Mouse (Mus musculus) ES-E14 (cell line): Measurements from ENCODE around the gene Vps33a. TPM values are rescaled to one million over a fixed set of nuclear protein-coding genes. Genes with fewer than 3 reads are reported as not detected.

Experiments used
- DNase-seq: peaks from one replicate; pipeline ENCODE4 v3.0.0-alpha.2; 2013; ENCODE audit warnings: low read depth, low spot score
- H3K27ac ChIP-seq: 2 replicates; pipeline ENCODE4 v1.5.1; 2012; ENCODE audit warnings: low read depth, mild to moderate bottlenecking, low read length, moderate library complexity, mixed read lengths; ENCODE audit not compliant: poor library complexity, insufficient read depth, severe bottlenecking
- H3K36me3 ChIP-seq: 2 replicates; pipeline ENCODE4 v1.6.1; 2012; ENCODE audit warnings: mild to moderate bottlenecking, low read length, moderate library complexity, mixed read lengths; ENCODE audit not compliant: control insufficient read depth, poor library complexity, insufficient read depth, severe bottlenecking
- H3K4me1 ChIP-seq, 2 experiments: fragments of 150-350 bp in 1 of 2; sonication (generic) in 1 of 2; 2 replicates each; pipeline ENCODE4 v1.6.1; 2012; ENCODE audit warnings: low read length in 2 of 2, mild to moderate bottlenecking in 1 of 2, mixed read lengths in 1 of 2; ENCODE audit not compliant: control insufficient read depth in 2 of 2, insufficient read depth in 2 of 2, poor library complexity in 1 of 2
- H3K4me3 ChIP-seq, 2 experiments: fragments of 150-350 bp in 1 of 2; sonication (generic) in 1 of 2; 2 replicates each; pipeline ENCODE4 v1.5.1; 2012; ENCODE audit warnings: low read length in 2 of 2, low read depth in 1 of 2, mild to moderate bottlenecking in 1 of 2, mixed read lengths in 1 of 2; ENCODE audit not compliant: insufficient read depth in 1 of 2, poor library complexity in 1 of 2, severe bottlenecking in 1 of 2
- H3K9ac ChIP-seq: 2 replicates; pipeline ENCODE4 v1.6.1; 2012; ENCODE audit warnings: low read depth, mild to moderate bottlenecking, low read length, mixed read lengths; ENCODE audit not compliant: poor library complexity, insufficient read depth, severe bottlenecking
- H3K9me3 ChIP-seq: fragments of 150-350 bp; sonication (generic); 2 replicates; pipeline ENCODE4 v1.6.1; 2012; ENCODE audit warnings: low read depth, mild to moderate bottlenecking, low read length; ENCODE audit not compliant: control insufficient read depth, insufficient read depth
- CHD2 ChIP-seq: IDR thresholded peaks from 2 replicates; pipeline ENCODE4 v1.6.1; 2014; ENCODE audit warnings: mild to moderate bottlenecking, low read depth, low read length, inconsistent platforms
- HCFC1 ChIP-seq: IDR thresholded peaks from 2 replicates; pipeline ENCODE4 v1.6.1; 2012; ENCODE audit warnings: low read length, inconsistent platforms, borderline replicate concordance; ENCODE audit not compliant: insufficient read depth
- MAFK ChIP-seq: IDR thresholded peaks from 2 replicates; pipeline ENCODE4 v1.6.1; 2014; ENCODE audit warnings: mild to moderate bottlenecking, low read depth, low read length, inconsistent platforms; ENCODE audit not compliant: insufficient read depth
- ZC3H11A ChIP-seq: IDR thresholded peaks from 2 replicates; pipeline ENCODE4 v1.6.1; 2012; ENCODE audit warnings: low read depth, mild to moderate bottlenecking, inconsistent platforms, low read length, borderline replicate concordance
- ZNF384 ChIP-seq: IDR thresholded peaks from 2 replicates; pipeline ENCODE4 v1.6.1; 2012; ENCODE audit warnings: low read depth, low read length, inconsistent platforms
- in situ Hi-C, 2 experiments: fragments of 600-800 bp; cut with MboI; formaldehyde crosslinking; loops; one replicate each; pipeline ENCODE4 v1.15.1; 2025; ENCODE audit warnings: low sequenced_read_pairs in 2 of 2, inconsistent platforms in 1 of 2; ENCODE audit not compliant: unreplicated experiment in 2 of 2
- total RNA-seq: library from RNA; depleted of rRNA; stranded (reverse); fragments of 300-350 nt; gene quantifications from 2 replicates; pipeline ENCODE4 v1.2.3, GENCODE M21; 2012

Vps33a gene
- total RNA-seq, 1 experiment, result 23.0 TPM

GRCm38 (mm10) chr5:123609843-123610242 is 37.0 kb upstream of the Vps33a start:
- H3K9ac ChIP-seq, result no peak overlapping the region
- DNase-seq, result peak; percentile 75
- in situ Hi-C loops, result loop anchor here in 1 of 2 experiments (10.0 kb wide), 1 partner anchor 165 kb away; no protein-coding TSS in a partner anchor
- H3K4me3 ChIP-seq, result no peak overlapping the region
- no peaks in the 10 kb centered on the region; the same call in 1 of the 2 replicates for H3K36me3 ChIP-seq
- TF ChIP-seq ZNF384, result no peak
- peak; percentile 54; the same call in 1 of the 2 replicates for TF ChIP-seq ZC3H11A
- no peaks in the 10 kb centered on the region for H3K9me3 ChIP-seq
- H3K4me1 ChIP-seq, result peaks cover 0 to 10% of the 10 kb centered on the region in 2 experiments; a peak in 1 of 4 replicates
- H3K27ac ChIP-seq, result no peak overlapping the region

- H3K36me3 ChIP-seq, result no peaks in the 10 kb centered on the region; the same call in 1 of the 2 replicates
- TF ChIP-seq HCFC1, result no peak
These were observed 36.6 kb upstream of the Vps33a start for GRCm38 (mm10) chr5:123609416-123609815.

DNA sequence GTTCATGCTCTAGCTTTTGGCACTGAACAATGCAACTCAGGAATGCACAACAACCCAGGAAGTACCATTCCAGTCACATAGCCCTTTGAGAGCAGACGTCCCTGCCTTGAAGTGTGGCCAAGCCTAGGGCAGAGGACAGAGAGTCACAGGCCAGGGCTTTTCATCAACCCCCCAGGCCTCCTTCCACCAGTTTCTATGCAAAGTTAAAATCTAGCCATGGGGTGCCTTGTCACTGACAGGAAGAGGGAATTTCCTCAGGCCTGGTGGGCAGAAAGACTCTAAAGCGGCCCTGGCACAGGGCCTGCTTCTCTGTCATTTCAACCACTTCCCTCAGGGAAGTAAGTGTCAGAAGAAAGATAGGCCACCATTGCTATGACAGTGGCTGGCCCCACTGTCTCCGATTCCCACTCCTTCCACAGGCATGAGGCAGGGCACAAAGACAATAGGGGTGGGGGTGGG is 34.4 kb upstream of the Vps33a start:
- Histone ChIP-seq H3K4me1 (peaks cover 0 to 5% of the 10 kb centered on the region in 2 experiments; a peak in 1 of 4 replicates), H3K9ac (no peak overlapping the region), H3K4me3 (no peak overlapping the region), H3K27ac (no peak overlapping the region), H3K9me3 (no peaks in the 10 kb centered on the region), H3K36me3 (no peaks in the 10 kb centered on the region)
- TF ChIP-seq ZC3H11A (no peak), CHD2 (no peak), ZNF384 (no peak), HCFC1 (no peak), MAFK (no peak)
- DNase-seq, result no peak
- in situ Hi-C loops, result no loop called here

More at GRCm38 (mm10) chr5:123609416-123609815, 36.6 kb upstream of the Vps33a start:
- Histone ChIP-seq H3K9ac (no peak overlapping the region), H3K9me3 (no peaks in the 10 kb centered on the region), H3K4me1 (peaks cover 0 to 6% of the 10 kb centered on the region in 2 experiments; a peak in 1 of 4 replicates), H3K4me3 (no peak overlapping the region), H3K27ac (no peak overlapping the region)
- DNase-seq, result no peak
- in situ Hi-C loops, result no loop called here

DNA sequence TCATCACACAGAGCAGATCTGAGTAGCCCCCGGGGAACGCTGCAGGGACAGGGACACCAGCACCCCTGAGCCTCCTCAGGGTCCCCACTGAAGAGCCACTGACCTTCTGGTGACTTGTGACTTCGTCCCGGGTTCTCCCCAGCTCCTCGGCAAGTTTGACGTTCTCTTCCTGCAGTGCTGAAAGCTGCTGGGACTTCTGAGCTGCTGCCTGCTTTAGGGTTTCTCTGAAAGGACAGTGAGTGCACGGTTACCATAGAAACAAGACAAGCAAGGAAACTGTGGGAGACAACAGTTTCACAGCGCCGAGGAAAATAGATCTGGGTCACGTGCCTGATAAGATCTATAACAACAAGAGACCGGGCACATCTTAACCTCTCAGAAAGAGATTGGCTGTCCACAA is 30.7 kb upstream of the Vps33a start:
- Histone ChIP-seq H3K9me3 (no peaks in the 10 kb centered on the region), H3K9ac (no peak overlapping the region), H3K4me1 (peaks cover 0 to 7% of the 10 kb centered on the region in 2 experiments; a peak in 1 of 4 replicates), H3K27ac (no peak overlapping the region), H3K4me3 (no peak overlapping the region), H3K36me3 (no peaks in the 10 kb centered on the region)
- TF ChIP-seq CHD2, result no peak
- DNase-seq, result no peak
- in situ Hi-C loops, result no loop called here

DNA sequence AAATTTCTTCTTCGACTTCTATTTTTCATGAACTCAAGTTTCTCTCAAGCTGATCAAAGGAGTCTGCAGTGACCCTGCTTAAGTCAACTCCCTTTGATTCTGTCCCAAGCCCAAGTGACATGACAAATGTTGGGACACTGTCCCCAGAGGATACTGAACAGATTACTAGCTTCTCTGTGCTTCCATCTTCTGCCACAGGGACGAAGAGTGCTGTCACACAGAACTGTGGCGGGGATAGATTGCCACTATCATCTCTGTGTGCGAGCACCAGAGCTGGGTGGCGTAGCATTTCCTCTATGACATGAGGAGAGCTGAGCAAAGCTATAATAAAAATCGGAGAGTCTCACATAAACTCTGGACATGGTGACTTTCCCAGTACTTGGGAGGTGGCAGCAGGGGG is 29.3 kb upstream of the Vps33a start:
- TF ChIP-seq HCFC1, result no peak
- no peak for TF ChIP-seq ZC3H11A
- no peak for TF ChIP-seq CHD2
- TF ChIP-seq MAFK, result no peak
- TF ChIP-seq ZNF384, result no peak
- in situ Hi-C loops, result no loop called here

More for the DNA sequence above, 29.3 kb upstream of the Vps33a start:
- H3K4me3 ChIP-seq, result no peak overlapping the region
- H3K4me1 ChIP-seq, result peaks cover 0 to 3% of the 10 kb centered on the region in 2 experiments; a peak in 1 of 4 replicates
- H3K9ac ChIP-seq, result no peak overlapping the region
- no peaks in the 10 kb centered on the region for H3K36me3 ChIP-seq
- no peaks in the 10 kb centered on the region for H3K9me3 ChIP-seq
- no peak overlapping the region for H3K27ac ChIP-seq
- DNase-seq, result no peak
